ENCODE assay signal across 10 mouse cellular contexts in the genomic region with DNA sequence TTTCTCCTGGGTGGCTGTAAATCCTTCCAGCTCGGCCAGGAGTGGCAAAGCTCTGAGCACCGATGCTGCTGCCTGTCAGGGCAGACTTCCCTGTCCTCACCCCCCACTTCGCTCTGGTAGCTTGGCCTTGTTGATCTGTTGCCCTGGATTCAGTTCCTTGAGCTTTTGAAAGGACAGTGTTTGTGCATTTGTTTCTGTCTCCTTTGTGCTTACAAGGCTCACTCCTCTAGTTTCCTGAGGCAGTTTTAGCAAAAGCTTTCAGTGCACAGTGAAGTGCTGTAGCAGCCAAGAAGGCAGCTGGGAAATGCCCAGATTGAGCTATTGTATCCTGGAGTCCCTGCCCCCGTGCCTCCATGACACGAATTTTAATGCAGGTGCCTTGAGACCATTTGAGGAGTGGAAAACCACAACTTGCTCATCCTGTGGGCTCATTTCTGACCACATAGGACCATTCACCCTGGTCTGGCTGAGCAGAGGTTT. TPM values are rescaled to one million over a fixed set of nuclear protein-coding genes. Genes with fewer than 3 reads are reported as not detected.
DNase-seq lines count a peak whose midpoint lies in the region; ATAC-seq and TF ChIP-seq lines count a peak whose summit lies in the region.
"Had no signal": no experiment of that assay in that cellular context is flagged by ENCODE, and none has a peak within 500 bp of the region (broad histone marks: within the 10 kb centered on the region; RNA-seq: fewer than 3 reads in every experiment).

A gene (plus strand): TSS at position 430 of the 480 bp plus-strand sequence.

- no peak within 1 kb of the TSS for H3K4me2 ChIP-seq in CH12.LX (ENCODE audit: insufficient read depth, low read depth, poor library complexity, severe bottlenecking)
- no peak within 1 kb of the TSS for H3K4me2 ChIP-seq in hindbrain, embryonic 11.5 days (replicated peaks; ENCODE audit: low read depth, low read length)
- H3K4me2 ChIP-seq: embryonic facial prominence, embryonic 12.5 days; limb, embryonic 13.5 days had no signal

- no peak for TF ChIP-seq POLR2A in CH12.LX (IDR thresholded peaks at IDR 0.05; ENCODE audit: low read depth, low read length)

- no peaks in the 10 kb centered on the region for H3K27me3 ChIP-seq in CH12.LX (replicated peaks)
- H3K27me3 ChIP-seq in hindbrain, embryonic 11.5 days (ENCODE audit: control insufficient read depth, insufficient read depth, low read length): no peaks in the 10 kb centered on the region
- H3K27me3 ChIP-seq: embryonic facial prominence, embryonic 12.5 days; limb, embryonic 13.5 days had no signal

- no peak within 1 kb of the TSS for H3K27ac ChIP-seq in CH12.LX (ENCODE audit: insufficient read depth, low read depth)
- peak within 1 kb of the TSS; percentile 86 for H3K27ac ChIP-seq in hindbrain, embryonic 11.5 days (ENCODE audit: low read depth, low read length)
- H3K27ac ChIP-seq: embryonic facial prominence, embryonic 12.5 days; limb, embryonic 13.5 days had no signal

- peaks cover 0 to 5% of the 10 kb centered on the region in 2 experiments; a peak in 1 of 4 replicates for H3K4me1 ChIP-seq in CH12.LX (ENCODE audit: control insufficient read depth in 1 of 2, insufficient read depth in 2 of 2)
- no peaks in the 10 kb centered on the region for H3K4me1 ChIP-seq in hindbrain, embryonic 11.5 days (replicated peaks; ENCODE audit: control insufficient read depth, insufficient read depth, low read length)
- H3K4me1 ChIP-seq: embryonic facial prominence, embryonic 12.5 days had no signal

- peak; percentile 75 for ATAC-seq in hindbrain, embryonic 11.5 days (ENCODE audit: low FRiP score)

- 37% methylated on average over 5 of the region's 5 CpGs for WGBS in hindbrain, embryonic 11.5 days

- intact Hi-C loops in left cerebral cortex, postnatal 36 days (cut with DNase I): no loop called here

- H3K9ac ChIP-seq in CH12.LX (ENCODE audit: insufficient read depth, low read depth): no peak within 1 kb of the TSS
- H3K9ac ChIP-seq in hindbrain, embryonic 11.5 days (ENCODE audit: low read depth, low read length): no peak within 1 kb of the TSS
- H3K9ac ChIP-seq: embryonic facial prominence, embryonic 12.5 days; limb, embryonic 13.5 days had no signal

- in situ Hi-C loops in CH12.LX (cut with MboI; ENCODE audit: low pct_ligation_motif_present, low pct_unique_long_range_greater_than_20kb, low sequenced_read_pairs): no loop called here

- TF ChIP-seq CTCF in CH12.LX (conservative IDR thresholded peaks at IDR 0.05 in 1 of 2, IDR thresholded peaks at IDR 0.05 in 1 of 2; ENCODE audit: low read depth in 2 of 2, low read length in 2 of 2): no peak

- peak; percentile 40 for DNase-seq in adrenal gland, postnatal 14 days
- DNase-seq in adrenal gland, postnatal 25 days: no peak
- no peak for DNase-seq in CH12.LX (ENCODE audit: extremely low read depth)
- DNase-seq in hindbrain, embryonic 11.5 days (ENCODE audit: low spot score): peak; percentile 28
- peak; percentile 17 to 19 for DNase-seq in left cerebral cortex, postnatal 36 days (ENCODE audit: low spot score in 2 of 2)
- no peak for DNase-seq in spleen, postnatal 14 days (ENCODE audit: low spot score in 2 of 2)
- no peak for DNase-seq in heart, adult 18-20 months
- no peak for DNase-seq in adrenal gland, postnatal 10 days

- no peaks in the 10 kb centered on the region for H3K9me3 ChIP-seq in CH12.LX (replicated peaks; ENCODE audit: low read length)
- no peaks in the 10 kb centered on the region for H3K9me3 ChIP-seq in hindbrain, embryonic 11.5 days (ENCODE audit: control insufficient read depth, low read length)
- H3K9me3 ChIP-seq: embryonic facial prominence, embryonic 12.5 days; limb, embryonic 13.5 days had no signal

- no peak for TF ChIP-seq RAD21 in CH12.LX (IDR thresholded peaks at IDR 0.05; ENCODE audit: low read depth, low read length)

- H3K79me2 ChIP-seq in CH12.LX (replicated peaks; ENCODE audit: control insufficient read depth, extremely low read depth, insufficient read depth, poor library complexity, severe bottlenecking): no peaks in the 10 kb centered on the region

- TF ChIP-seq EP300 in CH12.LX (IDR thresholded peaks at IDR 0.05; ENCODE audit: low read length): no peak

- dilution Hi-C loops in CH12.LX (cut with MboI; ENCODE audit: extremely low pct_ligation_motif_present, extremely low pct_unique_long_range_greater_than_20kb, low sequenced_read_pairs): no loop called here

- H3K4me3 ChIP-seq in CH12.LX (replicated peaks in 1 of 3; ENCODE audit: low read depth in 2 of 3, low read length in 2 of 3, poor library complexity in 1 of 3): no peak within 1 kb of the TSS
- H3K4me3 ChIP-seq in hindbrain, embryonic 11.5 days (ENCODE audit: low read depth, low read length): no peak within 1 kb of the TSS
- H3K4me3 ChIP-seq: embryonic facial prominence, embryonic 12.5 days; limb, embryonic 13.5 days had no signal

- H3K36me3 ChIP-seq in CH12.LX (replicated peaks in 1 of 2; ENCODE audit: control insufficient read depth in 1 of 2, insufficient read depth in 1 of 2, low read length in 1 of 2): peaks cover 26 to 55% of the 10 kb centered on the region in 2 experiments
- no peaks in the 10 kb centered on the region for H3K36me3 ChIP-seq in hindbrain, embryonic 11.5 days (ENCODE audit: control insufficient read depth, insufficient read depth, low read length)
- H3K36me3 ChIP-seq: embryonic facial prominence, embryonic 12.5 days had no signal

TF ChIP-seq in CH12.LX, 34 proteins besides CTCF, POLR2A, EP300 and RAD21:
- TF ChIP-seq BHLHE40 (IDR thresholded peaks at IDR 0.05; ENCODE audit: low read depth, low read length) (0 out of 2 replicates have a peak, but pooled peaks have one; percentile 8), MAZ (IDR thresholded peaks at IDR 0.05; ENCODE audit: low read depth, low read length) (no peak)

RNA-seq across cellular contexts. Expression of the gene that starts here (rescaled TPM):
- 0.22 and 0.49 TPM in 2 replicates for total RNA-seq in adrenal gland, postnatal 14 days (2021)
- 0.33 TPM in 1 of 2 replicates, not detected in the other for total RNA-seq in adrenal gland, postnatal 25 days (2021)
- 0.08 and 0.17 TPM in 2 replicates for total RNA-seq in CH12.LX (2012; rRNA removed)
- total RNA-seq in CH12.LX (2014; rRNA removed): 0.12 and 0.19 TPM in 2 replicates
- 0.46 and 0.51 TPM in 2 replicates for polyA plus RNA-seq in CH12.LX (2012; ENCODE audit: insufficient read length, low read depth)
- 2.2 and 2.3 TPM in 2 replicates for polyA plus RNA-seq in hindbrain, embryonic 11.5 days (2014; fragmentation: Nextera tagmentation; extraction: Ambion mirVana)
- total RNA-seq in left cerebral cortex, postnatal 36 days (2021): 10 to 100 TPM; 59.5 to 70.6 TPM
- total RNA-seq in heart, adult 18-20 months (2021): under 1 TPM in 1 of 2 experiments, not detected in 1; 0.21 TPM
- under 1 TPM; 0.75 to 0.91 TPM for total RNA-seq in adrenal gland, postnatal 10 days (2021)

Comparison
In these comparisons a context has a peak if more than half of its experiments do, and no peak if none do; other contexts are left out.
1. RNA of the gene that starts here (total RNA-seq): 59.5 to 70.6 TPM in left cerebral cortex, postnatal 36 days; 0.75 to 0.91 TPM in adrenal gland, postnatal 10 days, 0.33 TPM in adrenal gland, postnatal 25 days, 0.22 to 0.49 TPM in adrenal gland, postnatal 14 days, 0.21 TPM in heart, adult 18-20 months and 0.08 to 0.19 TPM in CH12.LX; every median in the first group is over 10 times any median in the second.
2. Peak in DNase-seq in adrenal gland, postnatal 14 days; RNA of the gene not detected or under 1 TPM.
3. DNase-seq: peak in hindbrain, embryonic 11.5 days (single experiment) and left cerebral cortex, postnatal 36 days (2 of 2); none in adrenal gland, postnatal 25 days (single experiment), CH12.LX (single experiment), spleen, postnatal 14 days (0 of 2), heart, adult 18-20 months (0 of 2) and adrenal gland, postnatal 10 days (single experiment).